ENCODE assay signal across 6 mouse cellular contexts in genomic region chr16:57174480-57174879, GRCm38 (mm10). TPM values are rescaled to one million over a fixed set of nuclear protein-coding genes. Genes with fewer than 3 reads are reported as not detected.
DNase-seq lines count a peak whose midpoint lies in the region; TF ChIP-seq lines count a peak whose summit lies in the region.
"Not testable (repeated sequence)": the region's sequence is repeated elsewhere in the genome, so short reads cannot be mapped to it uniquely, and the experiment has no call there.

No protein-coding gene starts in this region.

- TF ChIP-seq EP300 in CH12.LX (IDR thresholded peaks at IDR 0.05; ENCODE audit: low read length); ES-Bruce4 (IDR thresholded peaks at IDR 0.05; ENCODE audit: insufficient read depth, low read depth, low read length): not testable (repeated sequence)

- not testable (repeated sequence) for H3K9ac ChIP-seq in CH12.LX (ENCODE audit: insufficient read depth, low read depth); ES-Bruce4 (ENCODE audit: low read depth, poor library complexity, severe bottlenecking)

- H3K4me1 ChIP-seq in CH12.LX (ENCODE audit: control insufficient read depth in 1 of 2, insufficient read depth in 2 of 2) (peaks cover 9 to 23% of the 10 kb centered on the region in 2 experiments), E14TG2a.4 (replicated peaks; ENCODE audit: low read depth, low read length) (peaks cover 66% of the 10 kb centered on the region)
- H3K4me1 ChIP-seq in ES-Bruce4 (ENCODE audit: control insufficient read depth, insufficient read depth, low read length) = not testable (repeated sequence)

- H3K4me2 ChIP-seq in CH12.LX (ENCODE audit: insufficient read depth, low read depth, poor library complexity, severe bottlenecking) = not testable (repeated sequence)

- not testable (repeated sequence) for H3K27me3 ChIP-seq in CH12.LX (replicated peaks); E14TG2a.4 (ENCODE audit: insufficient read depth, low read length); ES-Bruce4 (ENCODE audit: control insufficient read depth, insufficient read depth, low read length, poor library complexity, severe bottlenecking)

- H3K36me3 ChIP-seq in CH12.LX (replicated peaks in 1 of 2; ENCODE audit: control insufficient read depth in 1 of 2, insufficient read depth in 1 of 2, low read length in 1 of 2) (peaks cover 34 to 70% of the 10 kb centered on the region in 2 experiments), E14TG2a.4 (ENCODE audit: insufficient read depth, low read length) (peaks cover 41% of the 10 kb centered on the region)
- H3K36me3 ChIP-seq in ES-Bruce4 (ENCODE audit: control insufficient read depth, insufficient read depth, low read length, poor library complexity, severe bottlenecking) = not testable (repeated sequence)

- not testable (repeated sequence) for TF ChIP-seq RAD21 in CH12.LX (IDR thresholded peaks at IDR 0.05; ENCODE audit: low read depth, low read length)

- TF ChIP-seq POLR2A in CH12.LX (IDR thresholded peaks at IDR 0.05; ENCODE audit: low read depth, low read length); ES-Bruce4 (IDR thresholded peaks at IDR 0.05; ENCODE audit: insufficient read depth, low read length): not testable (repeated sequence)

- H3K9me3 ChIP-seq in CH12.LX (replicated peaks; ENCODE audit: low read length); E14TG2a.4 (ENCODE audit: low read length); ES-Bruce4 (replicated peaks; ENCODE audit: control insufficient read depth, insufficient read depth, low read length, poor library complexity, severe bottlenecking): not testable (repeated sequence)

- dilution Hi-C loops in CH12.LX (cut with MboI; ENCODE audit: extremely low pct_ligation_motif_present, extremely low pct_unique_long_range_greater_than_20kb, low sequenced_read_pairs) = not testable (repeated sequence)

- not testable (repeated sequence) for H3K4me3 ChIP-seq in CH12.LX (replicated peaks in 1 of 3; ENCODE audit: low read depth in 2 of 3, low read length in 2 of 3, poor library complexity in 1 of 3); ES-Bruce4 (ENCODE audit: low read depth, low read length)
- peak overlapping the region; percentile 39 for H3K4me3 ChIP-seq in E14TG2a.4 (replicated peaks; ENCODE audit: low read length)

- not testable (repeated sequence) for H3K79me2 ChIP-seq in CH12.LX (replicated peaks; ENCODE audit: control insufficient read depth, extremely low read depth, insufficient read depth, poor library complexity, severe bottlenecking)

- not testable (repeated sequence) for TF ChIP-seq CTCF in CH12.LX (conservative IDR thresholded peaks at IDR 0.05 in 1 of 2, IDR thresholded peaks at IDR 0.05 in 1 of 2; ENCODE audit: low read depth in 2 of 2, low read length in 2 of 2); E14TG2a.4 (conservative IDR thresholded peaks at IDR 0.05; ENCODE audit: low read length); ES-Bruce4 (IDR thresholded peaks at IDR 0.05; ENCODE audit: low read depth, low read length)

- in situ Hi-C loops in CH12.LX (cut with MboI; ENCODE audit: low pct_ligation_motif_present, low pct_unique_long_range_greater_than_20kb, low sequenced_read_pairs) = not testable (repeated sequence)

- not testable (repeated sequence) for DNase-seq in CH12.LX (ENCODE audit: extremely low read depth)
- DNase-seq in ES-CJ7 (ENCODE audit: low read depth, low spot score) = peak; percentile 47
- DNase-seq in R1 (ENCODE audit: low read depth, low spot score) = peak; percentile 56
- DNase-seq in heart, adult 11 months = peak; percentile 46

- not testable (repeated sequence) for H3K27ac ChIP-seq in CH12.LX (ENCODE audit: insufficient read depth, low read depth)
- peak overlapping the region; percentile 72 for H3K27ac ChIP-seq in ES-Bruce4 (ENCODE audit: insufficient read depth, low read length)

TF ChIP-seq in CH12.LX, 34 proteins besides CTCF, POLR2A, EP300 and RAD21:
- TF ChIP-seq BHLHE40 (IDR thresholded peaks at IDR 0.05; ENCODE audit: low read depth, low read length) (peak; percentile 87), IRF4 (IDR thresholded peaks at IDR 0.05; ENCODE audit: low read depth, low read length) (peak; percentile 51; the same call in 1 of the 2 replicates), ETS1 (conservative IDR thresholded peaks at IDR 0.05; ENCODE audit: low read depth, low read length) (peak; percentile 25; the same call in 1 of the 2 replicates), JUND (conservative IDR thresholded peaks at IDR 0.05; ENCODE audit: low read depth, low read length) (0 out of 2 replicates have a peak, but pooled peaks have one; percentile 19)

RNA-seq across cellular contexts. Expression of gene Nit2, which starts 7.3 kb away (rescaled TPM):
- total RNA-seq in CH12.LX (2012; rRNA removed) = 59.4 and 60.1 TPM in 2 replicates
- 90.9 and 93.3 TPM in 2 replicates for total RNA-seq in CH12.LX (2014; rRNA removed)
- polyA plus RNA-seq in CH12.LX (2012; ENCODE audit: insufficient read length, low read depth) = 71.8 and 84.4 TPM in 2 replicates
- 138 and 154 TPM in 2 replicates for polyA plus RNA-seq in ES-Bruce4 (2011; ENCODE audit: insufficient read depth, insufficient read length, low read depth, missing spikeins)

RNA-seq across cellular contexts. Expression of gene Tomm70a, which starts 53.0 kb away (rescaled TPM):
- 112 and 127 TPM in 2 replicates for total RNA-seq in CH12.LX (2012; rRNA removed)
- 194 and 216 TPM in 2 replicates for total RNA-seq in CH12.LX (2014; rRNA removed)
- polyA plus RNA-seq in CH12.LX (2012; ENCODE audit: insufficient read length, low read depth) = 129 TPM in 2 replicates
- polyA plus RNA-seq in ES-Bruce4 (2011; ENCODE audit: insufficient read depth, insufficient read length, low read depth, missing spikeins) = 107 and 126 TPM in 2 replicates

RNA-seq across cellular contexts. Expression of gene Tbc1d23, which starts 56.8 kb away (rescaled TPM):
- total RNA-seq in CH12.LX (2012; rRNA removed) (21.2 and 24.4 TPM in 2 replicates), CH12.LX (2014; rRNA removed) (38.8 and 42.5 TPM in 2 replicates)
- polyA plus RNA-seq in CH12.LX (2012; ENCODE audit: insufficient read length, low read depth) (24.7 and 31.5 TPM in 2 replicates), ES-Bruce4 (2011; ENCODE audit: insufficient read depth, insufficient read length, low read depth, missing spikeins) (32.4 and 35.5 TPM in 2 replicates)
